Mouse (Mus musculus): ENCODE data around the gene Bcl2.

DNA sequence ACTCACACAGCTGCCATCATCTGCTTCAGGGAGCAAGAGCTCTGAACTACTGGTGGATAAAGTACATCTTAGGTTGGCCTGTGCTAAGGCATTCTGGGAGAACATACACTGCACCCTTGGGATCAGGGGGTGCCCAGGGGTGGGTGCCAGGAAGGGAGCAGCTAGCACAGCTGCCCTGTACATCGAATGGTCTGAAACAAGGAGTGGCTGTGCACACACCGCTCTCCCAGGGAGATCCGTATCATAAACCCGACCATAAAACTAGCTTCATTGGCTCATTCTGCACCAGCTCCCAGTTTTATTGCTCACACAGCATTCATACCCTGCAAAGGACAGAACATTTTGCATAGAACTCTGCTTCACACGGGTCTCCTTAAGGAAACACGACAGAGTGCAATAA lies 127.3 kb downstream of the Bcl2 start:
- TF ChIP-seq CTCF (IDR thresholded peaks at IDR 0.05; ENCODE audit: low read depth) (no peak), EP300 (optimal IDR thresholded peaks at IDR 0.05) (no peak)

Measured in stomach, postnatal 0 days (tissue).